Mouse (Mus musculus) heart, adult 18-20 months (tissue): Measurements from ENCODE around the gene Il22ra1. TPM values are rescaled to one million over a fixed set of nuclear protein-coding genes. Genes with fewer than 3 reads are reported as not detected.

Experiments used
- DNase-seq, 2 experiments: peaks; one replicate each; pipeline ENCODE4 v3.0.0; 2021 to 2022; ENCODE audit warnings: mixed read lengths in 1 of 2
- total RNA-seq, 2 experiments: library from RNA; stranded (reverse); gene quantifications; 2 replicates each; pipeline ENCODE4 v1.2.3; 2021

Gene Il22ra1
- total RNA-seq, 2 experiments from 2014 or later = 0.17 to 0.46 TPM

DNA sequence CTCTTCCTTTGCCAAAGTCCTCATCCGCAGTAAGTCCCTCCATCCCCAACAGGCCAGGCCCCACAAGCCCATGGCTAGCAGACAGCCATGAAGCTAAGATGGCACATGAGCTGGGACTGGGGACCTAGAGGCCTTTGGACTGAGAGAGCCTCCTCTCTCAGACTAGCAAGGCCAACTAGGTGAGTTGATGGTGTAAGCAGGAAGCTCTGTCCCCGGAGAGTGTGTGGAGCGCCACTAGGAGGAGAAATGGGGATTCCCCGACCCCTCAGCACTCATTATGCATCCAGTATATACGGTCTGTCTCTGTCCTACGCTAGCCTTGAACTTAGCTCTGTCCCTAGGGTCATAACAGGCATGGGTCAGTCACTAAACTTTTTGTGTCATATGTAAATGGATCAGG, 43.6 kb downstream of the Il22ra1 start:
- no peak for DNase-seq

DNA sequence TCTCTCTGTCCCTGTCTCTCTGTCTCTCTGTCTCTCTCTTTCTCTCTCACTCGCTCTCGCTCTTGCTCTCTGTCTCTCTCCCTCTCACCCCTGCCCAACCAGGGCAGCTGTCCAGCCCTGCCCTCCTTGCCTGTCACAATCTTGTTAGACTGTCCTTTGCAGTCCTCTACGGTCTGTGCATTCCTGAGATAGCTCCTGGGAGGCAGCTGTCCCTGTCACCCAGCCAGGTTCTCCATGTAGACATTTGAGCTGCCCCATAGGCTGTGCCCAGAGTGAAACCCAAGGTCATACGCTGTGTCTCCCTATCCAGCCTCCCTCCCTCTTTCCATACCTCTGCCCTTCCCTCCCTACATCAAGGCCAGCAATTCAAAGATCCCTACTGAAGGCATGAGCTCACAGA, 44.7 kb downstream of the Il22ra1 start:
- DNase-seq = peak; percentile 65 to 83

DNA sequence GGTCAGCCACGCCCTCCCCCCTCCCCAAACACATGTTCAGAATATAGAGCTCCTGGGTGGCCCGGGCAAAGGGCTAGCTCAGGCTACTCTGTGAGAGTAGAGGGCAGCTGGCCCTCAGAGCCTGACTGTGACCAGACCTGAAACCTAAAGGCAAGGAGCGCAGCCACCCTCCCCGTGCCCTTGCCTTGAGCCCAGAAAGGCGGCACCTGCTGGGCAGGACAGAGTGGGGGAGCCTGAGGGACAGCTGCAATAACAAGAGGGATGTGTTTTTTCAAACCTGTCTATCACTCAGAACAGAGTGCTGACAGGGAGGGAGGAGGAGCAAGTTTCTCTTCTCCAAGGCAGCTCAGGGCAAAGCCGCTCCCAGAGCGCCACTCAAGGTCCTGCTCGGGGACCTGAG, 46.5 kb downstream of the Il22ra1 start:
- DNase-seq = no peak

DNA sequence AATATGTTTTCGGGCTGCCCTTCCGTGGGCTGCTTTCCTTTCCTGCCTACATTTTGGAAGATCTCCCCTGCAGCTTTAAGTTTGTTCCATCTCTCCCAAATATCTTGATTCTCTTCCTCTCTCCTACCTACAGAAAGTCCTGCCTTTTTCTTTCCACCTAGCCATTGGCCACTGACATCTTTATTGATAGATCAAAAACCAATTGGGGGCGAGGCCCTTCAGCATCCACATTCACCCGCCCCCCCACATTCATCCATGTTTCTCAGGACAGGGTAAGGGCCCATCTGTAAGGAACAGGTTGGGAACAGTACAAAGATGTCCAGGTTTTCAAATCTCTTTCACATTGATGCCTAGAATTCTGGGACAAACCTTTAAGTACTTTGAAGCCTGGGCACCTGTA, 48.9 kb downstream of the Il22ra1 start:
- DNase-seq = no peak

DNA sequence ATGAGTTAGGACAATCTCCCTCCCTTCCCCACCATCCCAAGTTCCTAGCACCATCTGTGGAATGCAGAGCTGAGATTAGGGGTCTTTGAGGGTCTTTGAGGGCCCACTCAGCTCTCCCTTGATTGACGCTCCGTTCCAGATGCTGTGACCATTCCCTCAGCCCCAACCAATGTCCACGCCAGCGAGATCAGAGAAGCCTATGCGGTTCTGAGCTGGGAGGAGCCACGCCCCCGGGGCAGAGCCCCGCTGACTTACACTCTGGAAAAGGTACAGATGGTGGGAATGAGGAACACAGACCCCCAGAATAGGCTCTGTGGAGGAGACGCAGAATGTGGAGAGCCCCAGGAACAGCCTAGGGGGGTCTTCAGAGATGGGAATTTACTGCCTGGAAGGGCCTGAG, 51.7 kb downstream of the Il22ra1 start:
- no peak for DNase-seq

DNA sequence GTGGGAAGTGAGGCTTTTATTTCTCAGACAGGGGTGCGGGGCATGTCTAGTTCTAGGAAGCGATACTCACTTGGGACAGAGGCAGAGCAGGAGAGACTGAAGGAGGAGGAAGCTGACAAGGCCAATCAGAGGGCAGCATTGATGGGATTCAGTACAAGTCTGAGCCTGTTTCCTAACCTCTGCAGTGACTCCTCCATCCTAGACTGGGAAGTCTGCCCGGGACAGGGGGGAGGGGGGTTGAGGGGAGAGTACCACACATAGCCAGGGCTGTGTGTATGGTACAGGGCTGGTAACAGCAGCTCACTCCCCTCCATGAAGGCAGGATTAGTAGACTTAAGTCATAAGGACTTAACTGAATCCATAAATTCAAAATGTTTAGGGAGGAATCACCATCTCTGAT, 52.3 kb downstream of the Il22ra1 start:
- DNase-seq = peak; percentile 26 to 33

DNA sequence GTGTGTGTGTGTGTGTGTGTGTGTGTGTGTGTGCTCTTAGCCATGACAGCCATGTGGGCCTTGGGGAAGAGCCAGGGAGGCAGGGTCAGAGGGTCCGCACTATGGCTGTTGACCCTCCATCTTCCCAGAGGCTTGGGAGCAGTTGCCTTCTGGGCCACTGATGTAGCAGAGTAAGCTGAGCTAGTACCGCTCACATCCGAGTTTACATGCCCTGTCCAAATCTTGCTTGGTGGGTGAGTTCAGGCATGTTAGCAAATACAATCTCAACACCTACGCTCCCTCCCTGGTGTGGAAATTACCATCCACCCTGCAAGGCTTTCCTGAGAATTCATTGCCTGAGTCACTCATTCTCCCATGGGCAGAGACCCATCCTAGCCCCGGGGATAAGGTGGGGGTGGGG, 53.3 kb downstream of the Il22ra1 start:
- no peak for DNase-seq

DNA sequence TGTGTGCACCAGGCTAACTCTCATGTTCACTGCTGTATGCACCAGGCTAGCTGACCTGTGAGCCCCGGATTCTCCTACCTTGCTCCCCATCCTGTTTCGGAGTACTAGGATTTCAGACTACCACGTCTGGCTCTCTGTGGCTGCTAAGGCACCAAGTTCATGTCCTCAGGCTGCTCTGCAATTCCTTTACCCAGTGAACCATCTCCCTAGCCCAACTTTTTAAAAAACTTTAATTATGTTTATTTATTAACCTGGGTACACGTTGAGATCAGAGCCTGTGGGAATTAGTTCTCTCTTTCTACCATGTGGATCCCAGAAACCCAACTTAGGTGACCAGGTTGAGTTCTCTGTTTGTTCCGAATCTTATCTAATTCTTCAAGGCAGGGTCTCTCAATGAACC, 58.6 kb downstream of the Il22ra1 start:
- no peak for DNase-seq

DNA sequence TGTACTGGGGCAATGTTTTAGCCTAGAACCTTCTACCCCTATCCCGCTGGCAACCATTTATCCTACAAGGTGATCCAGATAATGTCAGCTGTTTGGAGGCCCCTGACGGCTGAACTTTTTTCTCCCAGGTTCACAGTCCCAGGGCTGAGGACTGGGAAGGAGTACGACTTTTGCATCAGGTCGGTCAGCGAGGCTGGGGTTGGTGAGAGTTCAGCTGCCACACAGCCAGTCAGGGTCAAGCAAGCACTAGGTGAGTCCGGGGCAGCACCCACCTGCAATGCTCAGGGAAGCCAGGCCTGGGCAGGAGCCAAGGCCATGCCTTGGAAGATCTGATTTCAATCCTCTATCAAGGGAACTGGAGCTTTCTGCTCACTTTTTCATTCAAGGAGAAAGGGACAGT, 59.3 kb downstream of the Il22ra1 start:
- DNase-seq = no peak

DNA sequence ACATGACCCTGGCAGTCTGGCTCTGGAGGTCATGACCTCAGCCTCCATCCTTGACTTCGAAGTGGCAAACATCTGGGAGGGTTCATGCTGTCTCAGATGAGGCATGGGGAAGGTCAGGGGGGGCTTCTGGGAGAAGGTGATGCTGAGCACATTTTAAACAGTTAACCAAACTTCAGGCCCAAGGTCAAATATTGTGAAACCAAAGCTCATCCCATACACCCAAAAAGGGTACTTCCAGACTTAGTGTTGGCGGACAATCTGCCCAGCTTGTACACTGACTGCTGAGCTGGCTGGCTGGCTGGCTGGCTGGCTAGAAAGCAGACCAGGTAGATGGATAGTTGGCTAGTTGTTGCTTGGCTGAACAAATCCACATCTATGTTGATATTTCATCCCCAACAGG, 61.2 kb downstream of the Il22ra1 start:
- DNase-seq = no peak

DNA sequence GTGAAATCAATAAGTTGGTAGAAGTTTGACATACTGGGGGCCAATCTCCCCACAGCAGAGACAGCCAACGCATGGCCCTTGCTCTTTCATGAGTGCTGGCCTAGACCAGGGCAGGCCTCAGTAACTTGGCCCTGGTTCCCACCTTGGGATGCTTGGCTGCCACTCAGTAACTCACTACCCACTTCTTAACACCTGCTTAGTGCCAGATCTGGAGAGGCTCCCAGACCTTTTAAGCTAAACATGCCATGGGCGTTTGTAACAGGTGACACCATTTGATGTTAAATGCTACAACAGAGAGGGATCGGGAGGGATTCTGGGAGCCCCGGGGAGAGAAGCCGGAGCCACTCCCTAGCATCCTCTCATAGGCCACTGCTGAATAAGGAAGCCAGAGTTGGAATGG, 64.8 kb downstream of the Il22ra1 start:
- no peak for DNase-seq

DNA sequence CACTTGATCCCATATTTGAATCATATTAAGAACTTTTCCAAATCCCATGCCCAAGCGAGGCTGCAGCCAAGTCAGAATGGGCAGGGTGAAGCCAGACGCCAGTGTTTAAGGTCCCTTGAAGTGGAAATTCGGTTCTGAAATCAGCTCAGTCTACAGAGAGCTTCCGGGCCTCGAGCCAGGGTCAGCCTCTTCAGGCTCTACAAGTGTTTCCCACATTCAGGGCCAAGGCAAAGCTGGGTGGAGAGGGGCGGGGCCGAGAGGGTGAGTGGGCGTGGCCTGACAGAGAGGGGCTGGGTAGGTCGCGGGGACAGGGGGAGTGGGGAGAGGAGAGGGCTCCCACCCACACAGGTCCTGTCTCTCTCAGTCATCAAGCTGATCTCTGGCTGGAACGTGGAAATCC, 70.0 kb downstream of the Il22ra1 start:
- DNase-seq = peak; percentile 62 to 66

DNA sequence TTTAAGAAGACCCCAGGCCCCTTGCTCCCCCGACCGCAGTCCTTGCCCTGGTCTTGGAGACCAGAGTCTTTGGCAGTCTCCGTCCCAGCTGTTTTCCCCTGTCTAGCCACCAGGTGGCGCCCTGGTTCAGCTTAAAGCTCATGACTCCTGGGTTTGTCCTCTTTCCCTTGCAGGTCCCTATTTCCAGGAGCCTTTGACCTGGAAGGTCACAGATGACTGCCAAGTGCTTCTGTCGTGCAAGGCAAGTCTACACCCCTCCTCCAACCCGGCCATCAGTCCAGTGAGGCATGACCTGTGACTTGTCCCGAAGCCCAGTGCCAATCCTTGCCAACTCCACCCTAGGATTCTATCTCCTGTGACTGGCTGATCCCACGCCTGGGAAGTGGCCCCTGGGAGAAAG, 73.6 kb downstream of the Il22ra1 start:
- DNase-seq = peak; percentile 92 to 97

Other genes starting within 250 kb of the Il22ra1 start
- 1 to 10 TPM in 1 of 2 experiments, not detected in 1; 1.0 TPM for gene Stpg1, start 233.4 kb upstream of the Il22ra1 start, total RNA-seq
- 10 to 100 TPM; 35.0 to 37.0 TPM for gene Nipal3, start 233.1 kb upstream of the Il22ra1 start, total RNA-seq
- not detected for gene Grhl3, start 154.5 kb upstream of the Il22ra1 start, total RNA-seq
- gene Ifnlr1, start 41.9 kb upstream of the Il22ra1 start, total RNA-seq = 1 to 10 TPM; 1.8 to 2.0 TPM
- 1 to 10 TPM in 1 of 2 experiments, under 1 TPM in 1; 0.62 to 1.1 TPM for gene Myom3, start 31.5 kb downstream of the Il22ra1 start, total RNA-seq
- gene Srsf10, start 127.6 kb downstream of the Il22ra1 start, total RNA-seq = 10 to 100 TPM; 40.6 to 50.5 TPM
- 10 to 100 TPM; 62.7 to 68.0 TPM for gene Pnrc2, start 145.7 kb downstream of the Il22ra1 start, total RNA-seq
- gene Cnr2, start 167.2 kb downstream of the Il22ra1 start, total RNA-seq = 1 to 10 TPM in 1 of 2 experiments, under 1 TPM in 1; 0.52 to 1.7 TPM
- gene Fuca1, start 192.6 kb downstream of the Il22ra1 start, total RNA-seq = 10 to 100 TPM; 31.7 to 35.3 TPM
- 10 to 100 TPM; 87.3 to 91.7 TPM for gene Hmgcl, start 218.3 kb downstream of the Il22ra1 start, total RNA-seq
- 1 to 10 TPM; 1.8 to 2.7 TPM for gene Gale, start 235.6 kb downstream of the Il22ra1 start, total RNA-seq
- 10 to 100 TPM; 36.6 to 37.8 TPM for gene Lypla2, start 244.5 kb downstream of the Il22ra1 start, total RNA-seq